Mouse (Mus musculus): Measurements from ENCODE around the gene Col15a1.

- TF ChIP-seq CTCF (IDR thresholded peaks at IDR 0.05; ENCODE audit: borderline replicate concordance, insufficient read depth, low read length) (no peak), POLR2A (IDR thresholded peaks at IDR 0.05; ENCODE audit: low read depth, low read length) (no peak)
These were observed 4.3 kb upstream of the Col15a1 start for GRCm38 (mm10) chr4:47203643-47204042.
